Mouse (Mus musculus): Measurements from ENCODE around the gene Thsd7a. TPM values are rescaled to one million over a fixed set of nuclear protein-coding genes. Genes with fewer than 3 reads are reported as not detected.

The Thsd7a gene
- polyA plus RNA-seq, 1 experiment from 2014 or later = 5.2 TPM

- Histone ChIP-seq H3K9ac (no peak overlapping the region), H3K27me3 (no peaks in the 10 kb centered on the region), H3K36me3 (no peaks in the 10 kb centered on the region), H3K27ac (replicated peaks) (no peak overlapping the region), H3K4me1 (no peaks in the 10 kb centered on the region), H3K4me2 (replicated peaks) (no peak overlapping the region), H3K9me3 (replicated peaks) (peaks cover 5% of the 10 kb centered on the region; the same call in 1 of the 2 replicates), H3K4me3 (replicated peaks) (no peak overlapping the region)
- 81% methylated on average over 2 of the region's 2 CpGs for WGBS
- no peak for ATAC-seq (ENCODE audit: insufficient number of reproducible peaks, low FRiP score, low TSS enrichment, low read depth)
Observed at GRCm38 (mm10) chr6:12307502-12307901, 441.7 kb downstream of the Thsd7a start.

- 77% methylated on average over 15 of the region's 15 CpGs for WGBS
- Histone ChIP-seq H3K9me3 (replicated peaks) (no peaks in the 10 kb centered on the region), H3K4me2 (replicated peaks) (no peak overlapping the region), H3K27ac (replicated peaks) (no peak overlapping the region), H3K4me3 (replicated peaks) (no peak overlapping the region), H3K36me3 (no peaks in the 10 kb centered on the region), H3K9ac (no peak overlapping the region), H3K27me3 (no peaks in the 10 kb centered on the region), H3K4me1 (no peaks in the 10 kb centered on the region)
- ATAC-seq (ENCODE audit: insufficient number of reproducible peaks, low FRiP score, low TSS enrichment, low read depth) = no peak
Observed at GRCm38 (mm10) chr6:12262641-12263400, 486.4 kb downstream of the Thsd7a start.

Data from embryonic facial prominence, embryonic 15.5 days (tissue).